Mouse (Mus musculus) small intestine, adult 2 months (tissue): ENCODE data around the gene Pou5f2. TPM values are rescaled to one million over a fixed set of nuclear protein-coding genes. Genes with fewer than 3 reads are reported as not detected.

Experiments used
- H3K27ac ChIP-seq: fragments of 200-500 bp; 2 replicates; pipeline ENCODE4 v1.5.1; 2012; ENCODE audit warnings: low read depth, low read length, control low read depth, inconsistent platforms; ENCODE audit not compliant: insufficient read depth
- H3K27me3 ChIP-seq: fragments of 200-500 bp; 2 replicates; pipeline ENCODE4 v1.6.1; 2012; ENCODE audit warnings: mild to moderate bottlenecking, moderate library complexity, low read length, inconsistent platforms; ENCODE audit not compliant: control insufficient read depth, insufficient read depth
- H3K36me3 ChIP-seq: fragments of 200-500 bp; 2 replicates; pipeline ENCODE4 v1.6.1; 2012; ENCODE audit warnings: mild to moderate bottlenecking, low read length, control low read depth, inconsistent platforms; ENCODE audit not compliant: control insufficient read depth, insufficient read depth
- H3K4me1 ChIP-seq: fragments of 200-500 bp; 2 replicates; pipeline ENCODE4 v1.6.1; 2012; ENCODE audit warnings: low read length, inconsistent platforms, mixed read lengths; ENCODE audit not compliant: control insufficient read depth, insufficient read depth, insufficient read length
- H3K4me3 ChIP-seq: fragments of 200-500 bp; 2 replicates; pipeline ENCODE4 v1.5.1; 2012; ENCODE audit warnings: low read depth, mild to moderate bottlenecking, control low read depth, inconsistent platforms, low read length, moderate library complexity
- CTCF ChIP-seq: fragments of 200-500 bp; IDR thresholded peaks from 2 replicates; pipeline ENCODE4 v1.5.1; 2012; ENCODE audit warnings: low read depth, mild to moderate bottlenecking, control low read depth, inconsistent platforms, low read length, moderate library complexity, mixed read lengths; ENCODE audit not compliant: insufficient replicate concordance, insufficient read length; ENCODE audit errors: extremely low read depth
- POLR2A ChIP-seq: fragments of 200-500 bp; IDR thresholded peaks from 2 replicates; pipeline ENCODE4 v1.6.1; 2012; ENCODE audit warnings: low read depth, mild to moderate bottlenecking, control low read depth, inconsistent platforms, low read length, moderate library complexity
- WGBS: fragments of 180-500 bp; shearing (Covaris S2); methylation state at CpG from one replicate; pipeline ENCODE4 v1.1.7; 2018; 5-methylcytosine and 5-hydroxymethylcytosine counted together
- polyA plus RNA-seq: library from polyadenylated mRNA; depleted of rRNA; stranded (reverse); fragments of >200 nt; gene quantifications from 2 replicates; pipeline ENCODE4 v1.2.3, GENCODE M21; 2012; rRNA removed

The Pou5f2 gene
- polyA plus RNA-seq = 0.13 and 0.24 TPM in 2 replicates

DNA sequence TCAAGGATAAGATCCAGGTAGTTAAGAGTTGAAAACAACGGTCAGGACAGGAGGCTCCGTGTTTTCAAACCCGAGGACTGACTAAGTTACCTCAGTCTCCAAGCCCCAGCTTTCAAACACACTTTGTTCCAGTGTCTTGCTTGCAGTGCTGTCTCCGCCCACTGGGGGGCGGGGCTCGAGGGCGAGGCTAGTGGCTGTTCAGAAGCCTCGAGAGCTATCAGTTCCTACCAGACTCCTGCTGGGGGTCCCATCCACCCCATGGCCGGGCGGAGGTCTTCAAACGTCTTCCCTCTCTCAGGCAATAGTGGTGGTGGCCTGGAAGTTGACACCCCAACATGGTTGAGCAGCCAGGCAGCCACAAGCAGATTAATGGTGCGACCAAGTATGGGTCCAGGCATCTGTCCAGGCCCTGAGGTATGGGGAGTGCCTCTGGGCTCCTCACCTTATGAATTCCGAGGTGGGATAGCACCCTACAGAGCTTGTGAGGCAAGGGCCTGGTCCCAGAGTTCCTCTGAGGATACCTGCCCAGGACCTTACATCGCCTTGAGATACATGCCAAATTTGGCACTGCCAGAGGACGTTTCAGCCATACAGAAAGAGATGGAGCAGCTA lies at the start of gene Pou5f2:
Gene Pou5f2, plus strand, starts transcription at position 220 of the 612 bp plus-strand sequence.
- 66% methylated on average over 15 of the region's 15 CpGs for WGBS
- Histone ChIP-seq H3K27me3 (no peaks in the 10 kb centered on the region), H3K4me3 (no peak within 1 kb of the TSS), H3K4me1 (no peaks in the 10 kb centered on the region), H3K27ac (no peak within 1 kb of the TSS), H3K36me3 (no peaks in the 10 kb centered on the region)
- TF ChIP-seq POLR2A (no peak), CTCF (no peak)

DNA sequence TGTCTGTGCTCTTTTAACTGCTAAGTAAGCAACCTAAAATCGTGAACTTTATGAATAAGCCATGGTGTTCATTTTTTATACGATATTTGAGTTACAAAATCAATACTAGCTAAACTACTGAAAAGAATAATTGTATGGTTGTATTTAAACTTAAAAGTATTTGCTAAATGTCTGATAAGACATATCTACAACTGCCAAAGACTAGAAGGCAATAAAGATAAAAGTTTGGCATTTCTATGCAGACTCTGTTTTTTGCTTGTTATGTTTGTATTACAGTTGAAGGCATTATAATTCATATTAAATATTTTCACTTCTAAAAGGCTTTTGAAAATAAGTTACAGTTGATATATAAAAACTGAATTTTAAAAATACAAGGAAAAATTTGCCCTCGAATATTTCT lies 48.5 kb upstream of the Pou5f2 start:
- Histone ChIP-seq H3K27ac (no peak overlapping the region), H3K4me1 (no peaks in the 10 kb centered on the region), H3K36me3 (no peaks in the 10 kb centered on the region), H3K4me3 (no peak overlapping the region), H3K27me3 (no peaks in the 10 kb centered on the region)
- no peak for TF ChIP-seq CTCF
- 26% methylated on average over 3 of the region's 3 CpGs for WGBS

DNA sequence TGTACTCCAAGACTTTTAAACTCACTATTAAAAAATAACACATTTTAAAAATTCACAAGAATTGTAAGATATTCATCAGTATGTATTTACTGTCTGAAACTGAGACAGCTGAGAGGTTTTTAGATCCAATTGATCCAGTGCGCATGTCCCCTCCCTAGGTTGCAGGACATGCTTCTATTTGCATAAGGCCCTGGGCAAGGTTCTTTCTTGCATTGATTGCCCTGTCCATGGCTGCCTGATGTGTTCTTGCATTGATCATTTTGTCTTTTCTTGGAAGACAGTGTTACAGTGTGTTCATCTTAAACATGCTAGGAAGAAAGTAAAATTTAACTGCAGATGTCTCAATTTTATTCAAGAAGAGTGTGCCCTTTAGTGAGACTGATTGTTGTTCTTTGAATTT lies 47.6 kb upstream of the Pou5f2 start:
- Histone ChIP-seq H3K4me1 (no peaks in the 10 kb centered on the region), H3K27me3 (no peaks in the 10 kb centered on the region), H3K4me3 (no peak overlapping the region), H3K27ac (no peak overlapping the region), H3K36me3 (no peaks in the 10 kb centered on the region)
- 64% methylated on average over 1 of the region's 1 CpGs for WGBS
- no peak for TF ChIP-seq POLR2A
- no peak for TF ChIP-seq CTCF

DNA sequence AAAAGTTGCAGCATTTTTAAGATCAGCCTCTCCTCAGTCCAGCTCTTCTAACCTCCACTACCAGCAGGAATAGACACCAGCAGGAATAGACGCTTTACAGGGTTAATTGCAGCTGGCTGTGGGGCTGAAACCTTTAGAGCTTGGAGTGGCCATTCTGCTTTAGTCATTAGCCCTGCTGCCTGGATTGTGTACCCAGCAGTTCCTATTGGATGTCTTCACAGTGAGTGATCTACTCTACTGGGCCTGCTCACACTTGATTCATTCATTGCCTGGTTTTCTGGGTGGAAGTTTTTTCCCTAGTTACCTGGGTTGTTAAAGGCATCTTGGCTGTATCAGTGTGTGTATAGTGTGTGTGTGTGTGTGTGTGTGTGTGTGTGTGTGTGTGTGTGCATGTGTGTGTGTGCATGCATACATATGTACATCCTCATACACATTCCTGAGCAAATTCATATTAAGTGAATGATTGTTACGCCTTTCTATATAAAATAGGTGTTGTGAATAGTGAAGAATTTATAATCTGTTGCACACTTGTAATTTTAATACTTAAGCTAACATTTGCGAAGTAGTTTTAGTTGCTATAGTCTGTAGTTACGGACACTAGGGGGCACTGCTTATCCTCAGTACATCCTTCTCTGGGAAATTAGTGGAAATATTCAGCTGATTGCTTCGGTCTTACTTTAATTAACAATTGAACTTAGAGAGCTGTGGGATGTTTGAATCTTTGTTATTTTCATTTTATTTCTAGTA lies 42.4 kb upstream of the Pou5f2 start:
- no peaks in the 10 kb centered on the region for H3K4me1 ChIP-seq
- no peak overlapping the region for H3K27ac ChIP-seq
- no peak for TF ChIP-seq CTCF
- H3K4me3 ChIP-seq = no peak overlapping the region
- H3K36me3 ChIP-seq = no peaks in the 10 kb centered on the region
- H3K27me3 ChIP-seq = no peaks in the 10 kb centered on the region
- WGBS = 55% methylated on average over 5 of the region's 5 CpGs

DNA sequence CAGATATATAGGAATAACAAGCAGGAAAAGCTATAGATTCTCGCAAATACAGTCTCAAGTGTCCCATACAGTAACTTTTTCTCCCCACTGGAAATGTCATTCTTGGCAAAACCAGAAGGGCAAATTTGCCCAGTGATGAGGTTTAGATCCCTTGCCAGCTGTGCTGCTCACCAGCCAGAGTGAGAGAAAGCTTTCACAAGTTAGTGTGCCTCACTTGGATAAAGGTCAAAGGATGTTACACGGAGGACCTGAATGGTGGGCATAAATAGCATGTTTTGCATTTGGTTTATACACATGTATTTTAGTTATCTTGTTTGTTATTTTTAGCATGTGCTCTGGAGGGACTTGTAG lies 41.9 kb upstream of the Pou5f2 start:
- no peaks in the 10 kb centered on the region for H3K36me3 ChIP-seq
- no peaks in the 10 kb centered on the region for H3K4me1 ChIP-seq
- 88% methylated on average over 2 of the region's 2 CpGs for WGBS
- no peak overlapping the region for H3K4me3 ChIP-seq
- no peaks in the 10 kb centered on the region for H3K27me3 ChIP-seq
- no peak overlapping the region for H3K27ac ChIP-seq
- TF ChIP-seq POLR2A = no peak
- no peak for TF ChIP-seq CTCF

DNA sequence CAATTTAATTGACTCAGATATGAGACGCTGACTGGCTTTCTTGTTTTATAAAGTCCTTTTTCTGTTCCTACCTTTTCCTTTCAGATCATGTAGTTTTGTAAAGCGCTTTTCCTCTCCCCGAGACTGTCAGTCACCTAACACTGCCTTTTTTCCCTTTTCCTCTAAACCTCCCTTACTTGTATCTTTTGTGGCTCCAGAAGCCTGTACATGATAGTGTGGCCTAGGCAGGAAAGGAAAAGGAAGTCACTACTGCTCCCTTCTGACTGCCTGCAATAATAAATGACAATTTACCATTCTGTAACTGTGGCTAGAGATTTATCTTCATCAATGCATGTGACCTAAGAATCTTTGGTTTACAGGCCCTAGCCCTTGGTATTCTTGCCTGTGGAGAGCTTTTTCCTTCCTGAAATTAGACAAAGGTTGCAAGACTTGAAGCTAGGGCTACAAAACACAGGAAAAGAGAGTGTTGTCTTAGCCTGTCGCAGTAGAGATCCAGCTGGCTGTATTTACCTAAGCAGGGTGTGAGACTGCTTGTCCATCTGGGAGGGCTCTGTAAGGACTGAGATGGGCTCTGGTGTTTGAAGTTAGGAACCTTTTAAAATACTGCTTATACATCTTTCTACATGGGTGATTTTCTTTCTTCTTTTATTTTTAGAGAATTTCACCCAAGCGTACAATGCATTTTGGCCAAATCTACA lies 33.4 kb upstream of the Pou5f2 start:
- H3K4me1 ChIP-seq = no peaks in the 10 kb centered on the region
- no peak for TF ChIP-seq CTCF
- H3K36me3 ChIP-seq = no peaks in the 10 kb centered on the region
- 85% methylated on average over 5 of the region's 5 CpGs for WGBS
- H3K27ac ChIP-seq = no peak overlapping the region
- no peak overlapping the region for H3K4me3 ChIP-seq
- no peaks in the 10 kb centered on the region for H3K27me3 ChIP-seq

DNA sequence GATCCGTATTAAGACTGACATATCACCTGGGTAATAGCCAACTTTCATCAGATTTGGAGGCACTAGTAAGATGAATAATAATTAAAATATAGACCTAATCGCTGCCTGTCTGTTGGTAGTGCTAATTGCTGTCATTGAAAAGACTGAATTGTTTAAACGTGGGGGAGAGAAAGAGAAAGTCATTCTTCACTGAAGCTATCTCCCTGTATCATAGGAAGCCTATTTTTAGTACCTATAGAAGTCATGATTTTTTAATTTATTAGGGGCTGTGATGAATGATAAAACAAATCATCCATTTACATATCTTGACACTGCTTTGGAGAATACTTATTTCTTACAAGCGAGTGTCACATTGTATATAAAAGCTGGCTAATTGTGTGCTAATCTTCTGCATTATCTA lies 20.1 kb upstream of the Pou5f2 start:
- no peaks in the 10 kb centered on the region for H3K27me3 ChIP-seq
- no peak for TF ChIP-seq CTCF
- TF ChIP-seq POLR2A = no peak
- H3K4me1 ChIP-seq = no peaks in the 10 kb centered on the region
- 81% methylated on average over 4 of the region's 4 CpGs for WGBS
- H3K4me3 ChIP-seq = no peak overlapping the region
- peaks cover 4% of the 10 kb centered on the region; the same call in 1 of the 2 replicates for H3K36me3 ChIP-seq
- no peak overlapping the region for H3K27ac ChIP-seq
